Mouse (Mus musculus) kidney, postnatal 0 days (tissue): ENCODE measurements around the gene Gm10401. TPM values are rescaled to one million over a fixed set of nuclear protein-coding genes. Genes with fewer than 3 reads are reported as not detected.

Experiments used
- ATAC-seq: fragments of 200-750 bp; cut with Nextera tagmentation; replicated peaks from 2 replicates; pipeline ENCODE4 v1.8.0; 2017; ENCODE audit warnings: low read depth, moderate number of reproducible peaks, moderate TSS enrichment, moderate library complexity; ENCODE audit not compliant: low FRiP score
- DNase-seq: peaks from one replicate; pipeline ENCODE4 v3.0.0-alpha.2; 2016; ENCODE audit warnings: low spot score
- H3K27ac ChIP-seq: fragments of 300-500 bp; sonication (generic); 2 replicates; pipeline ENCODE4 v1.5.1; 2014; ENCODE audit warnings: mild to moderate bottlenecking
- H3K27me3 ChIP-seq: fragments of 300-500 bp; sonication (generic); 2 replicates; pipeline ENCODE4 v1.6.1; 2014; ENCODE audit warnings: low read length, mixed read lengths; ENCODE audit not compliant: insufficient read depth
- H3K36me3 ChIP-seq: fragments of 300-500 bp; sonication (generic); 2 replicates; pipeline ENCODE4 v1.6.1; 2014; ENCODE audit warnings: low read length, mixed read lengths; ENCODE audit not compliant: insufficient read depth
- H3K4me1 ChIP-seq: fragments of 300-500 bp; sonication (generic); replicated peaks from 2 replicates; pipeline ENCODE4 v1.6.1; 2014; ENCODE audit warnings: antibody characterized with exemption, low read length, mixed read lengths; ENCODE audit not compliant: insufficient read depth
- H3K4me2 ChIP-seq: fragments of 300-500 bp; sonication (generic); 2 replicates; pipeline ENCODE4 v1.6.1; 2014; ENCODE audit warnings: mild to moderate bottlenecking, low read length, moderate library complexity, mixed read lengths
- H3K4me3 ChIP-seq: fragments of 300-500 bp; sonication (generic); replicated peaks from 2 replicates; pipeline ENCODE4 v1.5.1; 2014; ENCODE audit warnings: low read depth, low read length
- H3K9ac ChIP-seq: fragments of 300-500 bp; sonication (generic); 2 replicates; pipeline ENCODE4 v1.6.1; 2014; ENCODE audit warnings: low read depth, low read length
- H3K9me3 ChIP-seq: fragments of 300-500 bp; sonication (generic); replicated peaks from 2 replicates; pipeline ENCODE4 v1.6.1; 2016; ENCODE audit warnings: low read length, inconsistent platforms, mixed read lengths
- CTCF ChIP-seq: IDR thresholded peaks from 2 replicates; pipeline ENCODE4 v1.5.1; 2016; ENCODE audit warnings: antibody characterized with exemption, low read depth, mild to moderate bottlenecking, moderate library complexity
- WGBS: fragments of 180-500 bp; shearing (Covaris S2); extraction: QIAGEN DNeasy Blood & Tissue Kit; methylation state at CpG from one replicate; pipeline ENCODE4 v1.1.7; 2014; 5-methylcytosine and 5-hydroxymethylcytosine counted together
- polyA plus RNA-seq: library from polyadenylated mRNA; unstranded; fragments of >200 nt; fragmentation: Nextera tagmentation; extraction: Ambion mirVana; gene quantifications from 2 replicates; pipeline ENCODE4 v1.2.1, GENCODE M21; 2015

The Gm10401 gene
- polyA plus RNA-seq, 1 experiment from 2014 or later, result 26.6 TPM

DNA sequence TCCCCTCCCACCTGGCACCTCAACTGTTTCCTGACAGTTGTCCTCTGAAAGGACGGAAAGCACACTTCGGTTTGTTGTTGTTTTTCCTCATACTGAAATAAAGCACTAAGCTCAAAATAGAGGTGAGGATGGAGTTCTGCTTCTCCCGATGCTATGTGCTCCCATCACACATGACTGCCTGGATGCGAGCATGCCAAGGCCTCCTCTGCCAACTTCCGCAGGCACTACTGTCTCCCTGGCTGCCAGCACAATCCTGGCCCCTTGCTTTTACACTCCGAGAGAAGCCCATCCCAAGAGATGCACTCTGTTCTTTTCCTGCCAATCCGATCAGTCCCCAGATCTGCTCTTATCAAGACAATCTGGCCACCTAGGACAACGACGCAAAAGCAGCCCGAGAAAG, 45.5 kb upstream of the Gm10401 start:
- WGBS, result 65% methylated on average over 10 of the region's 10 CpGs
- H3K4me3 ChIP-seq, result no peak overlapping the region
- H3K9me3 ChIP-seq, result no peaks in the 10 kb centered on the region
- ATAC-seq (no peak), DNase-seq (no peak)
- no peak overlapping the region for H3K9ac ChIP-seq
- TF ChIP-seq CTCF, result no peak
- H3K36me3 ChIP-seq, result peaks cover 16% of the 10 kb centered on the region
- H3K27me3 ChIP-seq, result no peaks in the 10 kb centered on the region
- peaks cover 13% of the 10 kb centered on the region; the same call in 1 of the 2 replicates for H3K4me1 ChIP-seq
- no peak overlapping the region for H3K4me2 ChIP-seq
- no peak overlapping the region for H3K27ac ChIP-seq

DNA sequence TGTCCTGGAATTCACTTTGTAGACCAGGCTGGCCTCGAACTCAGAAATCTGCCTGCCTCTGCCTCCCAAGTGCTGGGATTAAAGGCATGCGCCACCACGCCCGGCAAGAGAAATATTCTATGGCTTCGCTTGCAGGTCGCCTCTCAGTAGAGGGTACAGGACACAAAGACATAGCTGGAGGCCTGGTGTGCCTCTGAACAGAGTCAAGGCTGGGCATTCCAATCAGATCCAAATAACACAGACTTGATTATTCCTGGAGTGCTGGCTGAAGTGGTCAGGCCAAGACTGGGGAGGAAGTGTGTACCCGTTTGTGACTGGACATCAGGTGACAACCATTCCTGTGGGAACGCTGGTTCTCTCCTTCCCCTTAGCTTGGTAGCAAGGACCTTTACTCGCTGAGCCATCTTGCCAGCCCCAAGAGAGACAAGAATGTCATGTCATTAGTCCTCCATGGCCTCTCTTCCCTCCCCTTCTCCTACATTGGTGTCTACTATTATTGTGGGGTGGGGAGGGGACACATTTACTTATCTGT, 44.1 kb upstream of the Gm10401 start:
- DNase-seq, result no peak
- TF ChIP-seq CTCF, result no peak
- no peak overlapping the region for H3K4me2 ChIP-seq
- H3K4me3 ChIP-seq, result no peak overlapping the region
- no peaks in the 10 kb centered on the region for H3K9me3 ChIP-seq
- no peak overlapping the region for H3K27ac ChIP-seq
- H3K36me3 ChIP-seq, result peaks cover 8% of the 10 kb centered on the region; the same call in 1 of the 2 replicates
- no peak for ATAC-seq
- peaks cover 13% of the 10 kb centered on the region; the same call in 1 of the 2 replicates for H3K4me1 ChIP-seq
- WGBS, result 93% methylated on average over 9 of the region's 9 CpGs
- H3K27me3 ChIP-seq, result no peaks in the 10 kb centered on the region
- H3K9ac ChIP-seq, result no peak overlapping the region

DNA sequence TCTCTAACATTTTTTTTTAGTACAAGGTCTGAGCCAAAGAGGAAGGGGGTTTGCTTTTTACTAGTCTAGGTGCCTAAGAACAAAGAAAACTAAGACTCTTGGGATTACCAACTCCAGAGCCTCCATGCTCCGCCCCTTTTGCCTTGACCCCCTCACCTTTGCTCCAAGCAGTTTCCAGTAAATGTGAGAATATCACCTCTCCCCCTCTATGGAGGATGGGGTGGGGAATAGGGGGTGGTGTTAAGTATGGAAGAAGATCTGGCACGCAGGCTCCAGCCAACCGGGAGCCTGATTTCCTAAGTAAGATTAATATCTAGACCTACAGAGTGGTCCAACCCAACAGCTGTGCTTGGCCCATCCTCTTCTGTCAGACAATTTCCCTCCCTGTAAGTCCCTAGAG, 42.6 kb upstream of the Gm10401 start:
- DNase-seq (no peak), ATAC-seq (no peak)
- TF ChIP-seq CTCF, result no peak
- Histone ChIP-seq H3K9me3 (no peaks in the 10 kb centered on the region), H3K27me3 (no peaks in the 10 kb centered on the region), H3K27ac (no peak overlapping the region), H3K4me2 (no peak overlapping the region), H3K36me3 (0 out of 2 replicates have a peak, but pooled peaks cover 3% of the 10 kb centered on the region), H3K4me3 (no peak overlapping the region), H3K4me1 (peaks cover 13% of the 10 kb centered on the region; the same call in 1 of the 2 replicates), H3K9ac (no peak overlapping the region)
- 54% methylated on average over 3 of the region's 3 CpGs for WGBS

- H3K27me3 ChIP-seq, result no peaks in the 10 kb centered on the region
- 57% methylated on average over 4 of the region's 4 CpGs for WGBS
- no peak overlapping the region for H3K27ac ChIP-seq
- TF ChIP-seq CTCF, result no peak; the same call in 1 of the 2 replicates
- DNase-seq, result no peak
- no peak for ATAC-seq
- H3K9me3 ChIP-seq, result no peaks in the 10 kb centered on the region
- H3K4me3 ChIP-seq, result no peak overlapping the region
- H3K9ac ChIP-seq, result no peak overlapping the region
- H3K4me1 ChIP-seq, result peaks cover 7% of the 10 kb centered on the region; the same call in 1 of the 2 replicates
- no peak overlapping the region for H3K4me2 ChIP-seq
- no peaks in the 10 kb centered on the region for H3K36me3 ChIP-seq
These were observed 41.0 kb upstream of the Gm10401 start for GRCm38 (mm10) chr5:115139124-115139523.

- DNase-seq (peak; percentile 92), ATAC-seq (peak; percentile 93)
- Histone ChIP-seq H3K4me3 (peak within 1 kb of the TSS; percentile 93), H3K27ac (0 out of 2 replicates have a peak within 1 kb of the TSS, but pooled peaks have one; percentile 31), H3K36me3 (peaks cover 5% of the 10 kb centered on the region; the same call in 1 of the 2 replicates), H3K4me1 (peaks cover 7% of the 10 kb centered on the region), H3K27me3 (no peaks in the 10 kb centered on the region), H3K9ac (peak within 1 kb of the TSS; percentile 89), H3K4me2 (peak within 1 kb of the TSS; percentile 99), H3K9me3 (no peaks in the 10 kb centered on the region)
- WGBS, result under 1% methylated on average over 75 of the region's 81 CpGs
- no peak for TF ChIP-seq CTCF
These were observed 36.4 kb upstream of the Gm10401 start, which contains the start of gene Unc119b for GRCm38 (mm10) chr5:115134234-115135165. TSS of gene Unc119b (minus strand) at chr5:115134975.

DNA sequence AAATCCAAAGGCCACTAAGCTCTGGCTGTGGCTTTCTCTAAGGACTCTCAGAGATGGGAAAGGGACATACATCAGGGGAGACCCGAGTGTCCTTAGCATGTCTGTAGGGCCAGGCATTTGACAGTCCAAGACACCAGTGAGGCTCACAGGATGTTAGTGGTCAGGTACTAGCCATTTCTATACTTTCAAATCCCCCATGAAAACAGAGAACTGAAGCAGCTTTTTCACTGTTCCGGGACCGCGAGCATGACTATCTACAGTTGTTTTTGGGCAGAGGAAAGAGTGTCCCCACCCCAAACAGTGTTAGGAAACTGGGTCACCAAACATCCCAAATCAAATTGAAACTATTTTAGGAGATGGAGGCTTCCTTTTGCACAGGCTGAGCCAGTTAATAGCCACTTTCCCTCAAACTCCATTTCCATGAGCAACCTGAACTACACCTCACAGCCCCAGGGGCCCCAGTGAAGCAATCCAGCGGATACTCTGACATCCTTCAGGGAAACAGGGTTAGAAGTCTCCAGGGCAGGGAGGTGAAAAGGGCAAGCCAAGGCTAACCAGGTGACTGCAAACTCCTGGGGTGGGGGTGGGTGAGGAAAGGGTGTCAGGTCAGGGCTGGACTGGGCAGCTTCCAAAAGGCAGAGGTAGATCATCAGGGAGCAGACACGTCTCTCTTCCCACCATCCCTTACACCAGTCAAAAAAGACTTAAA, 35.4 kb upstream of the Gm10401 start:
- DNase-seq, result no peak
- H3K27me3 ChIP-seq, result no peaks in the 10 kb centered on the region
- H3K9me3 ChIP-seq, result no peaks in the 10 kb centered on the region
- peaks cover 7% of the 10 kb centered on the region for H3K4me1 ChIP-seq
- no peak overlapping the region for H3K27ac ChIP-seq
- ATAC-seq, result no peak
- peak overlapping the region; percentile 99 for H3K4me2 ChIP-seq
- no peak for TF ChIP-seq CTCF
- H3K36me3 ChIP-seq, result peaks cover 12% of the 10 kb centered on the region; the same call in 1 of the 2 replicates
- WGBS, result 48% methylated on average over 6 of the region's 6 CpGs
- peak overlapping the region; percentile 89 for H3K9ac ChIP-seq
- peak overlapping the region; percentile 93 for H3K4me3 ChIP-seq
